Mouse (Mus musculus) heart, postnatal 0 days (tissue): ENCODE data around the gene Ankrd9.

Source experiments
- CTCF ChIP-seq: IDR thresholded peaks from 2 replicates; pipeline ENCODE4 v1.5.1; 2016; ENCODE audit warnings: antibody characterized with exemption, control low read depth, low read depth
- EP300 ChIP-seq: IDR thresholded peaks from 2 replicates; pipeline ENCODE4 v1.6.1; 2016; ENCODE audit warnings: antibody characterized with exemption, low read depth

- TF ChIP-seq CTCF (no peak), EP300 (no peak)
Observed at GRCm38 (mm10) chr12:110949410-110949809, 29.4 kb downstream of the Ankrd9 start.
